Mouse (Mus musculus) forebrain, embryonic 13.5 days (tissue): Measurements from ENCODE around the gene Ppp1r35. TPM values are rescaled to one million over a fixed set of nuclear protein-coding genes. Genes with fewer than 3 reads are reported as not detected.
A peak's percentile ranks its signal among the peaks of the same experiment; 100 is the strongest.

ENCODE experiments used
- ATAC-seq: fragments of 200-750 bp; cut with Nextera tagmentation; 2 replicates; pipeline ENCODE4 v1.8.0; 2017
- H3K27ac ChIP-seq: fragments of 300-500 bp; sonication (generic); 2 replicates; pipeline ENCODE4 v1.5.1; 2015; ENCODE audit warnings: inconsistent platforms, mild to moderate bottlenecking, moderate library complexity
- H3K27me3 ChIP-seq: fragments of 300-500 bp; sonication (generic); 2 replicates; pipeline ENCODE4 v1.6.1; 2015; ENCODE audit warnings: mild to moderate bottlenecking, inconsistent platforms
- H3K36me3 ChIP-seq: fragments of 300-500 bp; sonication (generic); 2 replicates; pipeline ENCODE4 v1.6.1; 2015; ENCODE audit warnings: mild to moderate bottlenecking, inconsistent platforms; ENCODE audit not compliant: poor library complexity, severe bottlenecking
- H3K4me1 ChIP-seq: fragments of 300-500 bp; sonication (generic); 2 replicates; pipeline ENCODE4 v1.6.1; 2015; ENCODE audit warnings: inconsistent platforms
- H3K4me2 ChIP-seq: fragments of 300-500 bp; sonication (generic); 2 replicates; pipeline ENCODE4 v1.6.1; 2015; ENCODE audit warnings: inconsistent platforms, mild to moderate bottlenecking, moderate library complexity
- H3K4me3 ChIP-seq: fragments of 300-500 bp; sonication (generic); 2 replicates; pipeline ENCODE4 v1.5.1; 2015; ENCODE audit warnings: mild to moderate bottlenecking, inconsistent platforms
- H3K9ac ChIP-seq: fragments of 300-500 bp; sonication (generic); 2 replicates; pipeline ENCODE4 v1.6.1; 2015; ENCODE audit warnings: mild to moderate bottlenecking, inconsistent platforms
- H3K9me3 ChIP-seq: fragments of 300-500 bp; sonication (generic); replicated peaks from 2 replicates; pipeline ENCODE4 v1.6.1; 2016; ENCODE audit warnings: inconsistent platforms
- WGBS: fragments of 180-500 bp; shearing (Covaris S2); methylation state at CpG from one replicate; pipeline ENCODE4 v1.1.7; 2015; 5-methylcytosine and 5-hydroxymethylcytosine counted together
- polyA plus RNA-seq: library from polyadenylated mRNA; unstranded; fragments of >200 nt; fragmentation: Nextera tagmentation; extraction: Ambion mirVana; gene quantifications from 2 replicates; pipeline ENCODE4 v1.2.1, GENCODE M21; 2015

Gene Ppp1r35
- polyA plus RNA-seq, 1 experiment from 2014 or later, result 45.0 TPM

DNA sequence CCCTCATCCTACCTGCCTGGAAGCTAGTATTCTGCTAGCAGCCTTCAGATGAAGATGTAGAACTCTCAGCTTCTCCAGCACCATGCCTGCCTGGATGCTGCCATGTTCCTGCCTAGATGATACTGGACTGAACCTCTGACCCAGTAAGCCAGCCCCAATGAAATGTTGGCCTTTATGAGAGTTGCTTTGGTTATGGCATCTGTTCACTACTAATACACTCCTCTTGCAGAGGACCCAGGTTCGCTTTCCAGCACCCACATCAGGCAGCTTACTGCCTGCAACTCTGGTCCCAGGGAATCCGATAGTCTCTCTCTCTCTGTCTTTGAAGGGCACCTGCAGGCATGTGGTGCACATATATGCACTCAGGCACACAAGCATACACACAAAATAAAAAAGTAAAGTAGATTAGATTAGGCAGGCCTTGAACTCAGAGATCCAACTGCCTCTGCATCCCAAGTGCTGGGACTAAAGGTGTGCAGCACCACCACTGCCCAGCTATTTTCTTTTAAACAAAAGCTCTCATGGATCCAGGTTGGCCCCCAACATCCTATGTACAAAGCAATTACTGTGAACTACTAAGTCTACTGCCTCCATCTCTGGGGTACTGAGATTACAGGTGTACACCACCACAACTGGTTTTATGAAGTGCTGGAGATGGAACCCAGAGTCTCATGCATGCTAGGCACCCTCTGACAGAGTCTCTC, 2.9 kb upstream of the Ppp1r35 start:
- Histone ChIP-seq H3K9ac (no peak overlapping the region), H3K4me1 (peaks cover 28% of the 10 kb centered on the region)
- 92% methylated on average over 2 of the region's 2 CpGs for WGBS

DNA sequence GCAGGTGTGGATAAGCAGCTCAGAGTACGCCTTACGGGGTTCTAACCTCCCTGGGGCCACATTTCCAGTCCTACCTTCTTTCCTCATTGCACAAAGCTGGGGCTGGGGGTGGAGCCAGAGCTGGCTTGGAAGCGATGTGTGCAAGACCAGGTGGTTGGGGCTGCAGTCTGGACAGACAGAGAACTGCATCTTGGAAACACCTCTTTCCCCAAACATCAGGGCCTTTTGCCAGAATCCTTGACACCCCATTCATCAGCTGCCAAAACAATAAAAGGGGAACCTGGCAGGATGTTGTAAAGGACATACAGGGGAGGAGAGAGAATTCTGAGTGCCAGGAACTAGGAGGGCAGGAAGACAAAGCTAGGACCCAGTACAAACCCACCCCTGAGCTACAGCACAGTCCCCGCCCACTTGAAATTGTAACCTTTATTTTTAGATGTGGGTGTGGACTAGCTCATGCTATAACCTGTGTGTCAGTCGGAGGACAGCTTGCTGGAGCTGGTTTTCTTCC, 2.2 kb upstream of the Ppp1r35 start:
- 53% methylated on average over 5 of the region's 5 CpGs for WGBS
- Histone ChIP-seq H3K27ac (no peak overlapping the region), H3K4me1 (peaks cover 28% of the 10 kb centered on the region), H3K9me3 (no peaks in the 10 kb centered on the region), H3K9ac (no peak overlapping the region), H3K4me2 (no peak overlapping the region), H3K27me3 (no peaks in the 10 kb centered on the region), H3K36me3 (peaks cover 14% of the 10 kb centered on the region), H3K4me3 (no peak overlapping the region)
- ATAC-seq, result no peak

More for the DNA sequence above, 2.9 kb upstream of the Ppp1r35 start:
- Histone ChIP-seq H3K4me2 (no peak overlapping the region), H3K36me3 (peaks cover 7% of the 10 kb centered on the region), H3K4me3 (no peak overlapping the region), H3K27ac (no peak overlapping the region), H3K27me3 (no peaks in the 10 kb centered on the region), H3K9me3 (no peaks in the 10 kb centered on the region)
- no peak for ATAC-seq

DNA sequence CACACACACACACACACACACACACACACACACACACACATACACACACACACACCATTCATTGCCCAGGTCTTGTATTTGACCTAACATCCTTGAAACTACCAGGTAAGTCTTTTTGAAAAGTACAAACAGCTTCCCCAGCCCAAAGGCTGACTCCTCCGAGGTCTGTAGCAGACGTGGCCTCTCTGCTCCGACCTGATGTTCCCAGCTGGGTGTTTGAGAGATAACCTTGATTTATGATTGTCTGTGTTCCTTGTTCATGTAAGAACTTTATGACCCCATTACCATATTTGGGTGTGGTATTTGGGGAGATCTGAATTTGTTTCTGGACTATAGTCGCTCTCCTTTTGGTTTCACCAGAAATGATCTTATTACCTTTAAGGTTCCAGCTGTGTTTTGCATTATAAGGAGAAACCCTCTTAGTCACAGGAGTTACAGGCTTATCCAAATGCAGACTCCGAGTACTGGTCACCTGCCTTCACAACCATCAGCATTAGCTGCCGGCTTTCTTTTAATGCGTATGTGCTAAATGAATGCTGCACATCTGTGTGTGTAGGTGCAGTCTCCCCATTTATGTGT, 1.3 kb upstream of the Ppp1r35 start:
- H3K9ac ChIP-seq, result no peak overlapping the region
- H3K4me2 ChIP-seq, result no peak overlapping the region
- H3K4me1 ChIP-seq, result peaks cover 33% of the 10 kb centered on the region
- no peak overlapping the region for H3K4me3 ChIP-seq
- 86% methylated on average over 7 of the region's 7 CpGs for WGBS
- H3K9me3 ChIP-seq, result no peaks in the 10 kb centered on the region
- H3K27ac ChIP-seq, result no peak overlapping the region
- H3K27me3 ChIP-seq, result no peaks in the 10 kb centered on the region
- H3K36me3 ChIP-seq, result peaks cover 23% of the 10 kb centered on the region
- no peak for ATAC-seq

DNA sequence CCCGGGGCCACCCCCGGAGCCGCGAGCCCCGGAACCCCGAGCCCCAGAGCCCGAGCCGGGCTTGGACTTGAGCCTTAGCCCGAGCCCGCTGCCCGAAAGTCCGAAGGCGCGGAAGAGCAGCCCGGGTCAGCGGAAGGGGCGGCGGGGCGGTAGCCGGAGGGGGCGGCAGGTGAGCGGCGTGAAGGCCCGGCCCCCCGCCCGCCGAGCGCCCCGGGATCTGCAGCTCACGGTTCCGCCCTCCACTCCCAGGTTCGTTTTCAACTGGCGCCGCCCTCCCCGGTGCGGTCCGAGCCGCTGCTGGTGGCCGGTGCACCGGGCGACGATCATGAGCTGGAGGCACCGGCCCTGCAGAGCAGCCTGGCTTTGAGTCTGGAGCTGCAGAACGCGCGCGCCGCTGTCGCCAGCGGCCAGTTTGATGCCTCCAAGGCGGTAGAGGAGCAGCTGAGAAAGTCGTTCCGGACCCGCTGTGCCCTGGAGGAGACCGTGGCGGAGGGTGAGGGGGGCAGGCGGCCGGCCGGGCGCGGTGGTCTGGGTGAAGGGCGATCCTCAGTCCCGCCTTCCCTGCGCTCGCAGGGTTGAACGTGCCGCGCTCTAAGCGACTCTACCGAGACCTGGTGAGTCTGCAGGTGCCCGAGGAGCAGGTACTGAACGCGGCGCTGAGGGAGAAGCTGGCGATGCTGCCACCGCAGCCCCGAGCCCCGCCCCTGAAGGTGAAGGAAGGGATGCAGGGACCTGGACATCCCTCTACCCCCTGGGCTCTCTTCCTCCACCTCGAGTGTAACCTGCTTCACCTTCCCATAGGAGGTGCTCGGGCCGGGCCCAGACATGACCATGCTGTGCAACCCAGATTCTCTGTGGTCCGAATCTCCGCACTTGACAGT, 644 bp downstream of the Ppp1r35 start:
- Histone ChIP-seq H3K36me3 (peaks cover 42% of the 10 kb centered on the region), H3K4me1 (peaks cover 53% of the 10 kb centered on the region), H3K9ac (peak overlapping the region; percentile 96), H3K9me3 (no peaks in the 10 kb centered on the region), H3K27ac (peak overlapping the region; percentile 86), H3K4me2 (peak overlapping the region; percentile 98), H3K27me3 (no peaks in the 10 kb centered on the region), H3K4me3 (peak overlapping the region; percentile 99)
- peak; percentile 17 for ATAC-seq
- under 1% methylated on average over 68 of the region's 83 CpGs for WGBS

DNA sequence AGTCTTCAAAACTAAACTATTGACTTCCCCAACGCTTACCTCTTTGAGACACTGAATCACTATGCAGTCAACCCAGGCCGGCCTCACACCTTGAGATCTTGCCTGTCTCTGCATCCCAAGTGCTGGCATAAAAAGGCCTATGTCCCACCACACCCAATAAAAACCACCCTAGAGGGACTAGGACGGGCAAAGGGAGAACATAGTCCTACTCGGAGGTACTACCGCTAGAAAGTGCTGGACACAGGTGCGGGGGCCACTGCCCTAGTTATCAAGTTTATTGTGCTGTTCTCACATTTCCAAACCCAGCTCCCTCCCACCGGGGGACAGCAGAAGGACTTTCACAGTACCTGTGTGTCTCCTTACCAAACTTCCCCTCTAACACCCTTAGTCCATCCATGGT, 3.0 kb downstream of the Ppp1r35 start:
- no peak overlapping the region for H3K9ac ChIP-seq
- 0 out of 2 replicates have a peak overlapping the region, but pooled peaks have one; percentile 95 for H3K4me2 ChIP-seq
- H3K4me3 ChIP-seq, result 0 out of 2 replicates have a peak overlapping the region, but pooled peaks have one; percentile 1
- H3K4me1 ChIP-seq, result peaks cover 59% of the 10 kb centered on the region
- no peaks in the 10 kb centered on the region for H3K27me3 ChIP-seq
- 91% methylated on average over 7 of the region's 7 CpGs for WGBS
- H3K27ac ChIP-seq, result no peak overlapping the region
- ATAC-seq, result no peak
- H3K9me3 ChIP-seq, result no peaks in the 10 kb centered on the region
- H3K36me3 ChIP-seq, result peaks cover 48% of the 10 kb centered on the region

DNA sequence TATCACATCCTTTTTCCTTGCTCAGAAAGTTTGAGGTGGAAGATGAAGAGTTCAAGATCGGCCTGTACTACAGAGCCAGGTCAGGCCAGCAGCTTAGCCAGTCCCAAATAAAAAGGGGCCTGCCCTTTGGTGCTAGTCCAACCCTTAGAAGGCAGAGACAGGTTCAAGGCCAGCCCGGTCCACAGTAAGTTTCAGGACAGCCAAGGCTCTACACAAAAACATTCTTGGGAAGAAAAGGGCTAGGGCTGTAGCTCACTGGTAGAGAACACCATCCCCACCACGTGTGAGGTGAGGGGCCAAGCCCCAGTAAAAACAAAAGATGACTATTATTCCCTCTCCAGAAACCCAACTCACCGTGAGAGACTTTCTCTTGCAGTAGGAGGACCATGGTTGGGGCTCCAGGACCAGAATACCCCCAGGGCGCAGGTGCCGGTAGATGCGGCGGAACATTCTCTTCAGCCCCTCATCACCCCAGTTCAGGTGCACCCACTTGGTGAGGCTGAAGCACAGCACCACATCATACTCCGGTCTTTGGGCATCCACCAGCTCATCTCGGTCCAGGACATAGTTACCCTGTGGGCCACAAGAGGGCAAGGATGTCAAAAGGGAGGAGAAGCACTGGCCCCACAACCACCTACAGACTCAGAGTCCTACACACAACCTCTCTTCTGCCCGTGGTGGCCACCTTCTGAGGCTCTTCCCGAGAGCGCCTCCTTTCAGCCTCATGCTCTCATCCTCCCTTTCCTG, 4.3 kb downstream of the Ppp1r35 start:
- Histone ChIP-seq H3K36me3 (peaks cover 48% of the 10 kb centered on the region), H3K27ac (no peak overlapping the region), H3K4me2 (peak overlapping the region; percentile 95), H3K4me3 (peak overlapping the region; percentile 85), H3K27me3 (0 out of 2 replicates have a peak, but pooled peaks cover under 1% of the 10 kb centered on the region), H3K4me1 (peaks cover 56% of the 10 kb centered on the region), H3K9me3 (no peaks in the 10 kb centered on the region), H3K9ac (peak overlapping the region; percentile 98)
- WGBS, result 86% methylated on average over 13 of the region's 13 CpGs
- no peak for ATAC-seq

DNA sequence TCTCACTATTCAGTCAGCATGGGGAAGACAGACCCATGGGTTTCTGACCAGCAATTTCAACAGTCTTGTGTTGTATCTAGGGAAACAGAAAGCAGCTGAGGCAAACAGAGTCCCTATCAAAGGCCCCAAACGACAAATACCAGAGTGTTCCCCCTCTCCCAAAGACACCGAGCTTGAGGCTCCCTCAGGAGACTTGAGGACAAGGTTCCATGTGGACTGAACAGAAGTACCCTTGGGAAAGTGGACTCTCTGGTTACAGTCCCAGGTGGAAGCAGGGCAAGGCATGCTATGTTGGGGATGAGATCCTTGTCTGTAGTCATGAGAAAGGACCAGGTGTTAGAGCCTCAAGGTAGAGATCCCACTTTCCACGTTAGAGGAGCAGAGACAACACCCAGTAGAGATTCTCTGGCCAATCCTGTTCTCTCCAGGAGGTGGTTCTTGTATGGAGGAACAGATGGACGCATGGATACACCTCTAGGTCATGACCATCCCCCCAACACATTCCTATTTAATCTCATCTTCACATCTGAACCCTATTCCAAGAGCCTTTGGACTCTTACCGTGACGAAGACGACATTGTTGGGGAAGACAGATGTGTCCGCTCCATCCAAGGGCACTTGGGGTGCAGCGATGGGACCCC, 5.4 kb downstream of the Ppp1r35 start:
- ATAC-seq, result no peak
- H3K4me3 ChIP-seq, result peak overlapping the region; percentile 85
- H3K4me2 ChIP-seq, result peak overlapping the region; percentile 95
- H3K27ac ChIP-seq, result no peak overlapping the region
- no peaks in the 10 kb centered on the region for H3K9me3 ChIP-seq
- H3K9ac ChIP-seq, result peak overlapping the region; percentile 98
- H3K27me3 ChIP-seq, result peaks cover 4% of the 10 kb centered on the region; the same call in 1 of the 2 replicates
- peaks cover 48% of the 10 kb centered on the region for H3K36me3 ChIP-seq
- peaks cover 56% of the 10 kb centered on the region for H3K4me1 ChIP-seq
- WGBS, result 80% methylated on average over 9 of the region's 9 CpGs

DNA sequence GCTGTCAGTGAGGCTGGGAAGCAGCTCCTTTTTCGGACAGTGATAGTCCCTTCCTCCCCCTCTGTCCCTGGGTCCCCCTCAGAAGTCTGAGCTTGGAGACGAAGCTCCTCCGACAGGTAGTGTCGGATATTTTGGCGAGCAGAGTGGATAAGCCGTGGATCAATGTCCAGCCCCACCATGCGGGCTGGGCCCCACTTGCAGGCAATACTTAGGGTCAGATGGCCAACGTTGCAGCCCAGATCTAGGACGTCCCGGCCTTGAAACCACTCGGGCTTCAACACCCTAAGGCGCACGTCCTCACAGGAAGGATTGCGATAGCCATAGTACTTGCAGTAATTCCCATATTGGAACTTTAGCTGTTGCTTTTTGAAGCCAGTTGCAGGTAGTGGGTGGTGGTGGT, 5.9 kb downstream of the Ppp1r35 start:
- peak overlapping the region; percentile 95 for H3K4me2 ChIP-seq
- peaks cover 53% of the 10 kb centered on the region for H3K4me1 ChIP-seq
- no peaks in the 10 kb centered on the region for H3K9me3 ChIP-seq
- H3K27me3 ChIP-seq, result peaks cover 4% of the 10 kb centered on the region
- WGBS, result 82% methylated on average over 14 of the region's 14 CpGs
- ATAC-seq, result no peak
- peak overlapping the region; percentile 98; the same call in 1 of the 2 replicates for H3K27ac ChIP-seq
- peak overlapping the region; percentile 85 for H3K4me3 ChIP-seq
- peak overlapping the region; percentile 98 for H3K9ac ChIP-seq
- peaks cover 48% of the 10 kb centered on the region for H3K36me3 ChIP-seq

DNA sequence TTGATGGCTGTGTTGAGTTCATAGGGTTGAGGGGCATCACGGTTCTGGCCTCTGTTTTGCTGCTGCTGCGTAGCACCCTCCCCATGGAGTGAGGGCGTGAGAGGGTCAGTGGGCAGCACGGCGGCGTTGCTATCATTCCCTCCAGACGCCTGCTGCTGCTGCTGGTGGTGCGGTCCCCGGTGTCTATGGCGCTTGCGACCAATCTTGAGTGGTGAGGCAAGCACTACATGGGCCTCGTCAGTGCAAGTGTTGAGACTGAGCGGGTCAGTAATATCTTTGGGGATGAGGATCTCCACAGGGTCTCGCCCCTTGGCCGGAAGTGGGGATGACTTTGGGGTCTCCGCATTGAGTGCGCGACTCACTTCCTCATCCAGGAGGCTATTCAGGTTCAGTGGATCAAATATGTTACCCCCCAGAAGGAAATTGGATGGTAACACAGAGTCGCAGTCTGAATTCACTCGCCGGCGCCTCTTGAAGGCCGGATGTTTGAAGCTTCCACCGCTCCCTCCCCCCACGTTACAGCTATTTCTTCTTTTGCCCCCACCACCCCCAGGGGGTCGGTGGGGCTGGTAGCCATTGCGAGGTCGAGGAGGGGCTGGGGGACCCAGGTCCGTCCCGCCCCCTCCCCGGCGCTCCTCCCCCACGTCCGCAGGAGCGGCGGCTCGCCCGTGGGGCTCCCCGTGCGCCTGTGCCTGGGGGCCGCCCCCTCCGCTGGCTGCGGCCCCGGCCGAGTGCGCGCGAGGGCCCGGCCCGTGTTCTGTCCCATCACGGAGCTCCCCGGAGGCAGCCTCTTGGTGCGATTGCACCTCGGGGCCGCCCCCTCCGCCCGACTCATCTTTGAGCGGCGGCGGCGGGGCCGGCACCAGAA, 6.7 kb downstream of the Ppp1r35 start:
- H3K27me3 ChIP-seq, result peaks cover 4% of the 10 kb centered on the region
- H3K9me3 ChIP-seq, result no peaks in the 10 kb centered on the region
- peak overlapping the region; percentile 98 for H3K27ac ChIP-seq
- WGBS, result 5% methylated on average over 57 of the region's 62 CpGs
- H3K4me2 ChIP-seq, result peak overlapping the region; percentile 95
- peaks cover 44% of the 10 kb centered on the region for H3K36me3 ChIP-seq
- H3K9ac ChIP-seq, result peak overlapping the region; percentile 98
- H3K4me1 ChIP-seq, result peaks cover 45% of the 10 kb centered on the region
- peak overlapping the region; percentile 85 for H3K4me3 ChIP-seq
- peak; percentile 19 for ATAC-seq

DNA sequence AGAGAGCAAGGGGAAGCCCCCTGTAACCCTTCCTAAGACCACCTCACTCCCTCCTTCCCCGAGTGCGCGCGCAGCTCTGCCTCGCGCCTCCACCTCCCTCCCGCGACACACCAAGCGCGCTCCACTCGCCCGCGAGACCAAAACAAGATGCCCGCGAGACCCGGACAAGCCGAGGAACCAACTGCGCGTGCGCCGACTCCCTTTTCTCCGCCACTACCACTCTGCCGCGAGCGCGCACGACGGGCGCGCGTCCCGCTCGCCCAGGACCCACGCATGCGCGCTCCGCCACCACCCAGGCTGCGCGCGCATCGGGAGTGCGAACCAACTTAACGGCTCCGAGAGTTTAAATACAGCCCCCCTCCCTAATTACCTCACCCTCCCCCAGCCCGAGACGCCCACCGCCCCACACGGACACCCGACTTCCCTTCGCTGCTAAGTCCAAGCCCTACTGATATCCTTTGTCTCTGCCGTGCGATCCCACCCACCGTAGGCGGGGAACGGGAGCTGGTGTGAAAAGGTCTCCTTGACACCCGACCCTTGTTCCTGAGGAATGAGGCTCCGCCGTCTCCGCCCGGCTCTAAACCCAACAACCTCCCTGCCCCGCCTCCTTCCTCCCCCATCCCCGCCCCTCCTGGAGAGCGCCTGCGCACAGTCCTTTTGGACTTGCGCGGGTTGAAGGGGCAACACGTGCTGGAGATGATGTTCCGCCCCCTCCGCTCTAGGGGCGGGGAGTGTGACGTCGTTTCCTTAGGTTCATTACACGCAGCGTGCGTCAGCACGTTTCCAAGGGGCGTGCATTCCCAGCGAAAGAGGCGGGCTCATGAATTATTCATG, 7.7 kb downstream of the Ppp1r35 start:
- ATAC-seq, result peak; percentile 86
- peaks cover 41% of the 10 kb centered on the region for H3K4me1 ChIP-seq
- peak overlapping the region; percentile 98 for H3K27ac ChIP-seq
- WGBS, result under 1% methylated on average over 72 of the region's 79 CpGs
- H3K36me3 ChIP-seq, result peaks cover 35% of the 10 kb centered on the region
- H3K27me3 ChIP-seq, result peaks cover 4% of the 10 kb centered on the region
- peak overlapping the region; percentile 95 for H3K4me2 ChIP-seq
- peak overlapping the region; percentile 85 for H3K4me3 ChIP-seq
- H3K9ac ChIP-seq, result peak overlapping the region; percentile 98
- H3K9me3 ChIP-seq, result no peaks in the 10 kb centered on the region
